Mouse (Mus musculus): ENCODE data around the gene Zfp143.

DNA sequence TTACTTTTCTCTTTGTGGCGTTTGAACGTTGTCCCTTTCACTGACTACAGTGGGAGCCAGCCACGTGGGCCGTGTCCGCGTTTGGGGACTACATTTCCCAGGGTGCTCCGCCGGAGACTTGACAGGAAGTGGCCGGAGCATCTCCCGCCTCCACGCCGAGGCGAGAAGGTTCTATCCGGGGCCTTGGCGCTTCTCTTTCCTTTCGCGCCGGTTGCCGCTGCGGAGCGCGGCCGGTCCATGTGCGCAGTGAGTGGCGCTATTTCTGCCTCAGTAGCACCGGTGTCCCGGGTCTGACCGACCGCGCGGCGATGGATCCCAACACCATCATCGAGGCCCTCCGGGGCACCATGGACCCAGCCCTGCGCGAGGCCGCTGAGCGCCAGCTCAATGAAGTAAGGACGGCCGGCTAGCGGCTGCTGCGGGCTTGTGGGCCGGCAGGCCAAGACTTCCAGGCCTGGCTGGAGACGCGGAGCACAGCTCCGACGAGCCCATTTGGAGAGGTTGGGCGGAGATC is 42.8 kb upstream of the Zfp143 start, which contains the start of gene Ipo7:
- peak; percentile 99 for TF ChIP-seq MAX (IDR thresholded peaks at IDR 0.05; ENCODE audit: low read length)
- TF ChIP-seq EP300 (IDR thresholded peaks at IDR 0.05; ENCODE audit: low read length), result no peak
- TF ChIP-seq HCFC1 (IDR thresholded peaks at IDR 0.05; ENCODE audit: low read depth, low read length), result peak; percentile 99

Measured in CH12.LX (cell line).